Mouse (Mus musculus) kidney, postnatal 0 days (tissue): ENCODE measurements around the gene Rad54l2. TPM values are rescaled to one million over a fixed set of nuclear protein-coding genes. Genes with fewer than 3 reads are reported as not detected.

ENCODE experiments used
- ATAC-seq: fragments of 200-750 bp; cut with Nextera tagmentation; replicated peaks from 2 replicates; pipeline ENCODE4 v1.8.0; 2017; ENCODE audit warnings: low read depth, moderate number of reproducible peaks, moderate TSS enrichment, moderate library complexity; ENCODE audit not compliant: low FRiP score
- DNase-seq: peaks from one replicate; pipeline ENCODE4 v3.0.0-alpha.2; 2016; ENCODE audit warnings: low spot score
- H3K27ac ChIP-seq: fragments of 300-500 bp; sonication (generic); 2 replicates; pipeline ENCODE4 v1.5.1; 2014; ENCODE audit warnings: mild to moderate bottlenecking
- H3K27me3 ChIP-seq: fragments of 300-500 bp; sonication (generic); 2 replicates; pipeline ENCODE4 v1.6.1; 2014; ENCODE audit warnings: low read length, mixed read lengths; ENCODE audit not compliant: insufficient read depth
- H3K36me3 ChIP-seq: fragments of 300-500 bp; sonication (generic); 2 replicates; pipeline ENCODE4 v1.6.1; 2014; ENCODE audit warnings: low read length, mixed read lengths; ENCODE audit not compliant: insufficient read depth
- H3K4me1 ChIP-seq: fragments of 300-500 bp; sonication (generic); replicated peaks from 2 replicates; pipeline ENCODE4 v1.6.1; 2014; ENCODE audit warnings: antibody characterized with exemption, low read length, mixed read lengths; ENCODE audit not compliant: insufficient read depth
- H3K4me2 ChIP-seq: fragments of 300-500 bp; sonication (generic); 2 replicates; pipeline ENCODE4 v1.6.1; 2014; ENCODE audit warnings: mild to moderate bottlenecking, low read length, moderate library complexity, mixed read lengths
- H3K4me3 ChIP-seq: fragments of 300-500 bp; sonication (generic); replicated peaks from 2 replicates; pipeline ENCODE4 v1.5.1; 2014; ENCODE audit warnings: low read depth, low read length
- H3K9ac ChIP-seq: fragments of 300-500 bp; sonication (generic); 2 replicates; pipeline ENCODE4 v1.6.1; 2014; ENCODE audit warnings: low read depth, low read length
- H3K9me3 ChIP-seq: fragments of 300-500 bp; sonication (generic); replicated peaks from 2 replicates; pipeline ENCODE4 v1.6.1; 2016; ENCODE audit warnings: low read length, inconsistent platforms, mixed read lengths
- CTCF ChIP-seq: IDR thresholded peaks from 2 replicates; pipeline ENCODE4 v1.5.1; 2016; ENCODE audit warnings: antibody characterized with exemption, low read depth, mild to moderate bottlenecking, moderate library complexity
- WGBS: fragments of 180-500 bp; shearing (Covaris S2); extraction: QIAGEN DNeasy Blood & Tissue Kit; methylation state at CpG from one replicate; pipeline ENCODE4 v1.1.7; 2014; 5-methylcytosine and 5-hydroxymethylcytosine counted together
- polyA plus RNA-seq: library from polyadenylated mRNA; unstranded; fragments of >200 nt; fragmentation: Nextera tagmentation; extraction: Ambion mirVana; gene quantifications from 2 replicates; pipeline ENCODE4 v1.2.1, GENCODE M21; 2015

Gene Rad54l2
- polyA plus RNA-seq, 1 experiment from 2014 or later: 2.7 TPM

- H3K4me1 ChIP-seq: no peaks in the 10 kb centered on the region
- H3K4me2 ChIP-seq: no peak overlapping the region
- ATAC-seq: no peak
- WGBS: 82% methylated on average over 3 of the region's 3 CpGs
- no peaks in the 10 kb centered on the region for H3K27me3 ChIP-seq
- H3K9me3 ChIP-seq: no peaks in the 10 kb centered on the region
- no peak for TF ChIP-seq CTCF
- H3K4me3 ChIP-seq: no peak overlapping the region
- H3K27ac ChIP-seq: no peak overlapping the region
- H3K36me3 ChIP-seq: no peaks in the 10 kb centered on the region
- no peak for DNase-seq
- no peak overlapping the region for H3K9ac ChIP-seq
Observed at GRCm38 (mm10) chr9:106780086-106780485, 8.9 kb downstream of the Rad54l2 start.

- H3K27me3 ChIP-seq: no peaks in the 10 kb centered on the region
- 78% methylated on average over 4 of the region's 4 CpGs for WGBS
- H3K36me3 ChIP-seq: no peaks in the 10 kb centered on the region
- no peak for TF ChIP-seq CTCF
- H3K4me2 ChIP-seq: no peak overlapping the region
- no peaks in the 10 kb centered on the region for H3K9me3 ChIP-seq
- DNase-seq (no peak), ATAC-seq (no peak)
- no peaks in the 10 kb centered on the region for H3K4me1 ChIP-seq
- H3K27ac ChIP-seq: no peak overlapping the region
- no peak overlapping the region for H3K4me3 ChIP-seq
- no peak overlapping the region for H3K9ac ChIP-seq
Observed at GRCm38 (mm10) chr9:106778319-106778718, 10.7 kb downstream of the Rad54l2 start.

GRCm38 (mm10) chr9:106777423-106777822, 11.6 kb downstream of the Rad54l2 start:
- Histone ChIP-seq H3K4me1 (no peaks in the 10 kb centered on the region), H3K27ac (no peak overlapping the region), H3K4me3 (no peak overlapping the region), H3K27me3 (no peaks in the 10 kb centered on the region), H3K4me2 (no peak overlapping the region), H3K9me3 (no peaks in the 10 kb centered on the region), H3K9ac (no peak overlapping the region), H3K36me3 (no peaks in the 10 kb centered on the region)
- DNase-seq (no peak), ATAC-seq (no peak)
- TF ChIP-seq CTCF: no peak
- WGBS: 81% methylated on average over 3 of the region's 3 CpGs

GRCm38 (mm10) chr9:106776116-106776515, 12.9 kb downstream of the Rad54l2 start:
- no peak overlapping the region for H3K4me2 ChIP-seq
- H3K9ac ChIP-seq: no peak overlapping the region
- WGBS: 44% methylated on average over 1 of the region's 1 CpGs

GRCm38 (mm10) chr9:106771770-106772169, 17.2 kb downstream of the Rad54l2 start:
- no peak for TF ChIP-seq CTCF
- Histone ChIP-seq H3K9me3 (no peaks in the 10 kb centered on the region), H3K36me3 (no peaks in the 10 kb centered on the region), H3K9ac (no peak overlapping the region), H3K4me3 (no peak overlapping the region), H3K27ac (no peak overlapping the region), H3K27me3 (no peaks in the 10 kb centered on the region), H3K4me1 (no peaks in the 10 kb centered on the region), H3K4me2 (no peak overlapping the region)
- 85% methylated on average over 2 of the region's 2 CpGs for WGBS
- DNase-seq (no peak), ATAC-seq (no peak)

More at GRCm38 (mm10) chr9:106776116-106776515, 12.9 kb downstream of the Rad54l2 start:
- no peak for ATAC-seq
- no peak for TF ChIP-seq CTCF
- no peaks in the 10 kb centered on the region for H3K36me3 ChIP-seq
- no peaks in the 10 kb centered on the region for H3K27me3 ChIP-seq
- H3K27ac ChIP-seq: no peak overlapping the region
- DNase-seq: no peak
- H3K4me1 ChIP-seq: no peaks in the 10 kb centered on the region
- H3K9me3 ChIP-seq: no peaks in the 10 kb centered on the region
- H3K4me3 ChIP-seq: no peak overlapping the region

GRCm38 (mm10) chr9:106770216-106770615, 18.8 kb downstream of the Rad54l2 start:
- Histone ChIP-seq H3K27me3 (no peaks in the 10 kb centered on the region), H3K4me2 (no peak overlapping the region), H3K9ac (no peak overlapping the region), H3K4me3 (no peak overlapping the region), H3K27ac (no peak overlapping the region), H3K4me1 (no peaks in the 10 kb centered on the region), H3K9me3 (no peaks in the 10 kb centered on the region), H3K36me3 (no peaks in the 10 kb centered on the region)
- ATAC-seq (no peak), DNase-seq (no peak)
- 74% methylated on average over 3 of the region's 3 CpGs for WGBS
- TF ChIP-seq CTCF: no peak

GRCm38 (mm10) chr9:106769781-106770180, 19.2 kb downstream of the Rad54l2 start:
- ATAC-seq: no peak
- no peak overlapping the region for H3K27ac ChIP-seq
- no peaks in the 10 kb centered on the region for H3K4me1 ChIP-seq
- H3K9ac ChIP-seq: no peak overlapping the region
- no peak overlapping the region for H3K4me3 ChIP-seq
- no peaks in the 10 kb centered on the region for H3K9me3 ChIP-seq
- 93% methylated on average over 5 of the region's 5 CpGs for WGBS
- no peak for TF ChIP-seq CTCF
- H3K27me3 ChIP-seq: no peaks in the 10 kb centered on the region
- no peak for DNase-seq
- H3K4me2 ChIP-seq: no peak overlapping the region
- no peaks in the 10 kb centered on the region for H3K36me3 ChIP-seq
